Mouse (Mus musculus) lung, adult 2 months (tissue): ENCODE measurements around the gene Dennd4a.

Experiments
- CTCF ChIP-seq: fragments of 200-500 bp; IDR thresholded peaks from 2 replicates; pipeline ENCODE4 v1.5.1; 2011; ENCODE audit warnings: mild to moderate bottlenecking, low read length, control low read depth; ENCODE audit not compliant: insufficient read depth
- POLR2A ChIP-seq: fragments of 200-500 bp; IDR thresholded peaks from 2 replicates; pipeline ENCODE4 v1.6.1; 2011; ENCODE audit warnings: low read depth, mild to moderate bottlenecking, control low read depth, low read length, borderline replicate concordance; ENCODE audit errors: extremely low read depth

DNA sequence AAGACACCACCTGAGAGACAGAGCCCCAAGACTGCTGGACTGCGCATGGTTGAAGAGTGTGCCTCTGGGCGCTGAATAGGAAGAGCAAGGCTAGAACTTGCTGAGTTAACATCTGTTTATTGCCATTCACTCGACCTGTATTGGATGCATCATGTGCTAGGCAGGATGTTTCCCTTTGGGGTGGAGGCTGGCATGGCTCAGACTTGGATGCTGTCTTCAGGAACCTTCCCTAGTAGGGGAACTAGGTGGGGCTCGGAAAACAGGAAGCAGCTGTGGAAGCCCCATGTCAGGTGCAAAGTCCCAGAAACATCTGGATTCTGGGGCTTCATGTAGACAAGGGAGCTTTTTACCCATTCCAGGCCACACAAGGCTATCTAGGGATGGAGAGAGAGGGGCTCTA lies 119.1 kb downstream of the Dennd4a start:
- TF ChIP-seq CTCF = no peak
- no peak for TF ChIP-seq POLR2A
